Mouse (Mus musculus): ENCODE measurements at regions not wholly inside any gene's neighbourhood (a gene's known extent, or its start where the extent isn't known, plus 50 kb on each side); places are given as distances from the start of the nearest gene placed in this dataset.
A peak's percentile ranks its signal among the peaks of the same experiment; 100 is the strongest.
"Not testable (repeated sequence)": the region's sequence is repeated elsewhere in the genome, so short reads cannot be mapped to it uniquely, and the experiment has no call there.

DNA sequence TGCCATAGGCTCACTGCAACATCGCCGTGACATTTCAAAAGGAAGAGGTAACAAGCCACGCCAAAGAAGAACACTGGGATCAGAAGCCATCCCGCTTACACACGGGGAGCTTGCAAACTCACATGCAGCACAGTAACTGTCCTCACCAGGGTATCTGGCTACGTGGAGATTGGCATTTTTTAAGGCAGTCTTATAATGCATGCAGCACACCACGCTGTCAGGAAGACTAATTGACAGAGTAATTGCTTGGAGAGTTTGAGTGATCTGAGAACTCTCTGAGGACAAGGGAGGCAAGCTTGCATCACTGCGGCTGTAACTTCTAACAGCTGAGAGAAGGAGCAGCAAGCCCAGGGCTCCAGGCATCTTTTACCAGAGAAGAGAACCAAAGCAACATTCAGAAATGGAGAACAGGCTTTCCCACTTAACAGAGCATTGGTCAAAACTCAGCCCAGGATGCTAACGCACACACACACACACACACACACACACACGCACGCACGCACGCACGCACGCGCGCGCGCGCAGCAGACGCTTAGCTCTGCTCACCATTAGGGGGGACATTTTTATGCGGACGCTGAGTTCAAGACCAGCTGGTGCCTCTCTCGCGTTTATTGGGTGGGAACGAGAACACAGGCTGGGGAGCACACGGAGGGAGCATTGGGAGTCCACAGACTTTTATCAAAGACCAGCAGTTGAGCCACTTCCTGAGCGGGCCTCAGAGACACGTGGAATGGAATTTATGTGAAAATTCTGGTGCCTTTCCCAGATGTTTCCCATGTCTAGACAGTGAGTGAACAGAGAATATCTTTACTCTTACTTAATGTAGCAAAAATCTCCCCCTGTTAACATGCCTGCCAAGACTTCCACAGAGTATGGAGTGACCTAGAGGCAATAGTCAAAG is 66.6 kb downstream of the 1700129C05Rik start:
- no peak for DNase-seq (ENCODE audit: low read depth)

DNA sequence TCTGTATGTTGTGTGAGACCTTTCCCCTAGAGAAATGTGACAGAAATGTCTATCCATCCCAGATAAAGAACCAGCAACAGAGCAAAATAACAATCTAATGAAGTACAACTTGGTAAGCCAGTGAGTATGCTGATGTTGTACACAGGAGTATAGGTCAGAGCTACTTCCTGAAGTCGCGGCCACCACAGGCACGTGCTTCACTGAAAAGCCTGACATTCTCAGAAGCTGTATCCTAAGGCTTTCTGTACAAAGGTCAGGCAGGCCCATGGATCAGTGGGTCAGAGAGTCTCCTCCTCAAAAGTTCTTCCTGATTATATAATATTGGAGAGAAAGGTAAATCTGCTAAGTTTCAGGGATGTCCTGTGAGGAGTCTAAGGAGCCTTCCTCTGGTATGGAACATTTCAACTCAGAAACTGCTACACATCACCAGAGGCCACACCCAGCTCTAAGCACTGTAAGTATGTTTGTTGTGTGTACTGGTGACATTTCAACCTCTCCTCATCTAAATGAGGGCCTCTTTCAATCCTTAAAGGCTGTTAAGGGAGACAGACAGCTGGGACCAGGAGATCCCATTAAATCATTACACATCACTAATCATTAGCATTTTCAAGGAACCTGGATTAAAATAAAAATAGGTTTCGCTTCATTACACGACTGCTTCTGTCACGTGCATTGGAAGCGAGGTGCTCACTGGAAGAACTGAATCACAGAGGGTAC is 70.2 kb downstream of the 1700129C05Rik start:
- DNase-seq (ENCODE audit: low read depth), result no peak

DNA sequence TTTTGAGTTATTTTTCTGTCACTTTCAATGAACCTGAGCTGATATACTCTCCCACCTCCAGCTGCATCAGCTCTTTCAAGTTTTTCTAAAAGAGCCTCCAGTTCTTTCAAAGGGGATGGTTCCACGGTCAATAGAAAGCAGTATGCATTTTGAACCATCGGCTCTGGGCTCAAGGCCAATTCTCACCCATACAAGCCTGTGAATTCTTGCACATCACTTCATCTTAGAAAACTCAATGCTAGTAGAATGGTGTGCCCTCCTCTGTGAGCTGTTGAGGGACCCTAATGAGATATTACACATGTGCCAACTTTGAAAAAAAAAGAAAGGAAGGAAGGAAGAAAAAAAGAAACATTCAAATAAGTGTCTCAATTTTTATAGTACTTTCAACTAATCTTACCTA is 72.6 kb downstream of the 1700129C05Rik start:
- DNase-seq (ENCODE audit: low read depth), result no peak

GRCm38 (mm10) chr14:59066456-59067220 is 76.1 kb downstream of the 1700129C05Rik start:
- no peak for DNase-seq (ENCODE audit: low read depth)

- DNase-seq (ENCODE audit: low read depth), result no peak
Observed at GRCm38 (mm10) chr14:59063221-59063620, 79.5 kb downstream of the 1700129C05Rik start.

DNA sequence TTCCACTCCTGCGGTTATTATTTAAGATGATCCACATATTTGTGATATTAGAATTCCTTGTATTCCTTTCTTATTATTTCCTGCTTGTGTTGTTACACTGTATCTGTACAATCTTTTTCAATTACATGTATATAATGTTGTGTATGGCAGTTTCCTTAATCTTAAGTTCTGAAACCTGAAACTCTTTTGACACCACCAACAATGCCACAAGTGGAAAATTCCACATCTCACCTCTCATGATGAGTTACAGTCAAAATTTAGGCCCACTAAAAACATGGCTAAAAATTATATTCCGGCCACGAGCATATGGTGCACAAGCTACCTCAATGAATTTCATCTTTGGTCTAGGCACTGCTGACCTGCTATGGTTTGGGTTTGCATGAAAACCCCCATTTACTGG is 85.9 kb downstream of the 1700129C05Rik start:
- no peak for DNase-seq (ENCODE audit: low read depth)

DNA sequence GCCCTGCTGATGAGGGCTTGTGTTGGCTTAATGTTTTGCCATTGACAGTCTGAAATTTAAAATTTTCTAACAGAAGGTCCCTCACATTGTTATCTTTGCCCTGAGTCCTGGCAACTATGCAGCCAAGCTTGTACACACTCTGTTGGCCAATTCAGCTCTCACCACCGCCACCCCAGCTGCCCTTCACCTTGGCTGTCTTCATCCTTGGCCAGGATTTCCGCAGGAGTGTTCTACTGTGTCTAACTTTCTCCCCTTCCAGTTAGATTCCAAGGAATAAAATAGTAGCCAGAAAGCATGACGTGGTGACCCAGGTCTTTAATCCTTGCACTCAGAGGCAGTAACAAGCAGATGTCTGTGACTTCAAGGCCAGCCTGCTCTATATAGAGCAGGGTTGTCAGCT is 87.4 kb downstream of the 1700129C05Rik start:
- DNase-seq (ENCODE audit: low read depth), result no peak

DNA sequence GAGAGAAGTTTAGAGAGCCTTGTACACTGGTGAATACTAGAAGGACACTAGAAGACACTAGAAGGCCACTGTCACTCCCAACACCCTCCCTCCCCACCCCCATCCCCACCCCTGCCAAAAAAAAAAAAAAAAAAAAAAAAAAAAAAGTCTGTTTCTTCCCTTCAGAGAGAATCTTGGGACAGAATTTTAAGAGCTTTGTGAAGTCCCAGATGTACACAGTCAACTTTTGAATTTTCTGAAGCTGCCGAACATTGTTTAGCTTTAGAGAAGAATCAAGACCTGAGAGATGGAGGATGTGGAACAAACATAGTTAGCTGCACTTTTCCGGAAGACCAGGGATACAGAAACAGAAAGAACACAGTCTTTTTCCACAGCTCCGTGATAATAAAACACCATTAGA is 90.3 kb downstream of the 1700129C05Rik start:
- DNase-seq (ENCODE audit: low read depth), result no peak

GRCm38 (mm10) chr14:59051478-59051879 is 91.2 kb downstream of the 1700129C05Rik start:
- DNase-seq (ENCODE audit: low read depth), result peak; percentile 12

DNA sequence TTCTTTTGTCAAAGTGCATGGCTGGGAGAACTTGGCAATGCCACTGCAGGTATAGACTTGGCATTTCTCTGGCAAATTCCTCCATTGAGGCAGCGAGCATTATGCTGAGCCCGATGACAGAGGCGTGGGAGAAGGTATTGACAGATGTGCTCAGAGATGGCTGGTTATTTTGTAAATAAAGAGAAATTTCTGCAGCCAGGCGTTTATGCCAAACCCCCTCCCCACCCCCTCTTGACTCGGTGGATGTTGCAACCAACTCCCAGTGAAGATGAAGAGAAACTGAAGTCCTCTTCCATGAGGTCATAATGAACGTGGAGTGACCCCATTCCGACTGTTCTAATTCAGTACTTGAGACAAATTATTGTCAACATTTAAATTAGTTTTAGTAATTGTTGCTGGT is 97.0 kb downstream of the 1700129C05Rik start:
- no peak for DNase-seq (ENCODE audit: low read depth)

GRCm38 (mm10) chr14:59045235-59045634 is 97.5 kb downstream of the 1700129C05Rik start:
- no peak for DNase-seq (ENCODE audit: low read depth)

GRCm38 (mm10) chr14:59042152-59042551 is 100.5 kb downstream of the 1700129C05Rik start:
- no peak for DNase-seq (ENCODE audit: low read depth)

DNA sequence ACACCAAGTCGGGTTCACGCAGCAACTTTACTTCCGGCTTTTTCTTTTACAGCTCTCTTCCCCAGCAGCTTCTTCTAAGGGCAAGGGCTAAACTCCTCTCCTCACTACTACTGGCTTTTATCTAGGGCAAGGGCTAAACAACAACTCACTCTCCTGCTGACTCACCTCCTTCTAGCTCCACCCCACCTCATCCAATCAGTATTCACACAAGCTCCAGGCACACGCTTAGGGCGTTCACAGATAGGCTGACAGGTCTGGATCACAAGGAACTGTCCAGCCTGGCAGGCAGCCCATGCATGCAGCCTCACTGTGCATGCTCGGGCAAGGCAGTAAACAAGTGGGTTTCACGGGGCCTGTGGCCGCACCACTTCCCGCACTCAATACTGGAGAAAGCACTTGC is 116.9 kb downstream of the 1700129C05Rik start:
- DNase-seq (ENCODE audit: low read depth), result not testable (repeated sequence)

DNA sequence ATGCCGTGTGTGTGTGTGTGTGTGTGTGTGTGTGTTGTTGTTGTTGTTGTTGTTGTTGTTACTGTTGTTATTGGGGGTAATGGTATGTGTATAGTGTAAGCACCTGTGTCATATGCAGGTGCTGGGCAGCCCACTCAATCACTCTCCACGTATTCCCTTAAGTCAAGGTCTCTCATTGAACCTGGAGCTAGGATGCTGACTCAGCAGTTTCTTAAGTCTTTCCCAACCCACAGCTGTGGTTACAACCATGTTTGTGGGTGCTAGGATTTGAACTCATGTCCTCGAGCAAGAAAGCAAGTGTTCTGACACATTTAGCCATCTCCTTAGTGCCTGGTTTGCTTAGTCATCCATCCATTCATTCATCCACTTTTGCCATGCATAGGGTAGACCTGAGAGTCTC is 133.2 kb downstream of the 1700129C05Rik start:
- no peak for DNase-seq (ENCODE audit: low read depth)

- no peak for DNase-seq (ENCODE audit: low read depth)
Observed at GRCm38 (mm10) chr14:58999106-58999778, 143.5 kb downstream of the 1700129C05Rik start.

DNA sequence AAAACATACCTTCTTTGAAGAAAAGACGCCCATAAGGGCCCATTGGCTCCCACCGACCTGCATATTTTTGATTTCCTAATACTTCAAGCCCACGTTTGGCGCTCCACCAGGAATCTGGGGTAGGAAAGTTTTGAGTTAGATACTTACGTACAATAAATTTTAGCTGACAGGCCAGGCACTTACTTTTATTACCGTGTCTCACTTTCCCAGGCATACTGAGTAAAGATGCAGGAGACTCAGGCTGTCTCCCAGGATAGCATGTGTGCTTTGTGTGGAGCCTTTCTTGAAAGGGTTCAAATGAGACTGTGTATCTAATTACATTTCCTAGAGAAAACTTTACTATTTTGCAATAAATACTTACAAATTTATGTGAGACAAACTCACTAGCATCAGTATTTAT is 147.7 kb downstream of the 1700129C05Rik start:
- peak; percentile 1 for DNase-seq (ENCODE audit: low read depth)

- no peak for DNase-seq (ENCODE audit: low read depth)
Observed at GRCm38 (mm10) chr14:58989644-58990217, 153.0 kb downstream of the 1700129C05Rik start.

GRCm38 (mm10) chr14:58987688-58988087 is 155.0 kb downstream of the 1700129C05Rik start:
- no peak for DNase-seq (ENCODE audit: low read depth)

DNA sequence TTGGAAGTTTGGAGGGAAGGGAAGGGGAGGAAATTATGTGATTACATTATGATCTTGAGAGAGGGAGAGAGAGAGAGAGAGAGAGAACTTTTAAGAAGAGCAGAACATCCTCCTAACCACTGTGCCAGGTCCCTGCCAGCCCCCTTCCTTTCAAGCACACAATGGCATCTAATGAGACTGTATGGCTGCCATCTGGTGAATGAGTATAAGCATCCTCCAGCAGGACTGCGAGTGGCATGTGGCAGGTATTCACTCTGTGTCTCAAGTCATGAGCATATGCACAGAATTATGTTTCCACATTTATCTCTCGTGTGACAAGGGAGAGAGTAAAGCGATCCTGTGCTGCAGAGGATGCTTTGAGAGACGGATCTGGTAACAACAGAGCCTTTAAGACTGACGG is 156.9 kb downstream of the 1700129C05Rik start:
- DNase-seq (ENCODE audit: low read depth), result no peak

- no peak for DNase-seq (ENCODE audit: low read depth)
Observed at GRCm38 (mm10) chr14:58976791-58977190, 165.9 kb downstream of the 1700129C05Rik start.

DNA sequence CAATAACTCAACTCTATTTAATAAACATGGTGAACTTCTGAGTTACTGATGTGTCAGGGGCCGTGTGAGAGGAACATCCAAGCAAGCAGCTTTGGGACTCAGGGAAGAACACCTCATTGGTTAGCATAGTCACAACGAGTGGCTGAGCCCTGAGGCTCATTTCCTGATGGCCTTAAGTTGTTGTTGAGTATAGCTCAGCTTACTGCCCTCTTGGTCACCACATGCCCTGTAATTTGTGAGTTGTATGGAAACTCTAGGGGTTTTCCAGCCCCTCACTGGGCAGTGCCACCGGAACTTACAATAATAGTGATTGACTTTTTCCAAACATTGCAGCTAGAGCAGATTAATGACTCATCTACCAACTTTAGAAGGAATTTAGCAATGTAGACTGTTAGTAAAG is 173.4 kb downstream of the 1700129C05Rik start:
- no peak for DNase-seq (ENCODE audit: low read depth)

- no peak for DNase-seq (ENCODE audit: low read depth)
Observed at GRCm38 (mm10) chr14:58967975-58968374, 174.7 kb downstream of the 1700129C05Rik start.

All from NIH3T3 (cell line).